Mouse (Mus musculus): ENCODE results near the gene Xaf1. TPM values are rescaled to one million over a fixed set of nuclear protein-coding genes. Genes with fewer than 3 reads are reported as not detected.

Gene Xaf1
- 6.0 and 7.3 TPM in 2 replicates for polyA plus RNA-seq (2015; fragmentation: Nextera tagmentation; extraction: Ambion mirVana)

GRCm38 (mm10) chr11:72301334-72301733 is at the start of gene Xaf1:
Gene Xaf1, plus strand, starts transcription at chr11:72301629.
- peak within 1 kb of the TSS; percentile 71 for H3K27ac ChIP-seq
- H3K4me3 ChIP-seq = peak within 1 kb of the TSS; percentile 33

GRCm38 (mm10) chr11:72255629-72256028 is 45.8 kb upstream of the Xaf1 start:
- H3K4me1 ChIP-seq = no peaks in the 10 kb centered on the region
- H3K4me2 ChIP-seq = no peak overlapping the region
- no peak overlapping the region for H3K27ac ChIP-seq
- no peaks in the 10 kb centered on the region for H3K9me3 ChIP-seq
- H3K27me3 ChIP-seq = no peaks in the 10 kb centered on the region
- no peaks in the 10 kb centered on the region for H3K36me3 ChIP-seq
- 84% methylated on average over 4 of the region's 4 CpGs for WGBS
- ATAC-seq (ENCODE audit: borderline replicate concordance, extremely low read depth, low FRiP score, low TSS enrichment) = no peak
- H3K9ac ChIP-seq = no peak overlapping the region
- H3K4me3 ChIP-seq = no peak overlapping the region

More at GRCm38 (mm10) chr11:72301334-72301733, at the start of gene Xaf1:
- H3K4me1 ChIP-seq = peaks cover 17% of the 10 kb centered on the region
- no peaks in the 10 kb centered on the region for H3K9me3 ChIP-seq
- peak; percentile 76 for ATAC-seq (ENCODE audit: borderline replicate concordance, extremely low read depth, low FRiP score, low TSS enrichment)
- no peak within 1 kb of the TSS for H3K9ac ChIP-seq
- no peaks in the 10 kb centered on the region for H3K36me3 ChIP-seq
- 10% methylated on average over 6 of the region's 6 CpGs for WGBS
- no peaks in the 10 kb centered on the region for H3K27me3 ChIP-seq
- H3K4me2 ChIP-seq = peak within 1 kb of the TSS; percentile 54

- Histone ChIP-seq H3K4me2 (no peak overlapping the region), H3K27me3 (no peaks in the 10 kb centered on the region), H3K9me3 (no peaks in the 10 kb centered on the region), H3K27ac (no peak overlapping the region), H3K4me1 (no peaks in the 10 kb centered on the region), H3K4me3 (no peak overlapping the region), H3K36me3 (no peaks in the 10 kb centered on the region), H3K9ac (no peak overlapping the region)
- WGBS = 51% methylated on average over 2 of the region's 2 CpGs
- no peak for ATAC-seq (ENCODE audit: borderline replicate concordance, extremely low read depth, low FRiP score, low TSS enrichment)
These were observed 45.0 kb upstream of the Xaf1 start for GRCm38 (mm10) chr11:72256441-72256840.

GRCm38 (mm10) chr11:72265483-72265882 is 35.9 kb upstream of the Xaf1 start:
- H3K36me3 ChIP-seq = no peaks in the 10 kb centered on the region
- no peak overlapping the region for H3K27ac ChIP-seq
- H3K9ac ChIP-seq = no peak overlapping the region
- peaks cover 14% of the 10 kb centered on the region for H3K4me1 ChIP-seq
- WGBS = 6% methylated on average over 11 of the region's 11 CpGs
- peak overlapping the region; percentile 81; the same call in 1 of the 2 replicates for H3K4me2 ChIP-seq
- H3K27me3 ChIP-seq = peaks cover 48% of the 10 kb centered on the region
- H3K4me3 ChIP-seq = no peak overlapping the region
- no peaks in the 10 kb centered on the region for H3K9me3 ChIP-seq
- ATAC-seq (ENCODE audit: borderline replicate concordance, extremely low read depth, low FRiP score, low TSS enrichment) = no peak

- WGBS = 2% methylated on average over 46 of the region's 46 CpGs
- peak overlapping the region; percentile 25; the same call in 1 of the 2 replicates for H3K9ac ChIP-seq
- no peaks in the 10 kb centered on the region for H3K36me3 ChIP-seq
- peaks cover 14% of the 10 kb centered on the region for H3K4me1 ChIP-seq
- H3K9me3 ChIP-seq = no peaks in the 10 kb centered on the region
- H3K4me3 ChIP-seq = peak overlapping the region; percentile 38
- peaks cover 48% of the 10 kb centered on the region for H3K27me3 ChIP-seq
- no peak overlapping the region for H3K27ac ChIP-seq
- peak; percentile 84 for ATAC-seq (ENCODE audit: borderline replicate concordance, extremely low read depth, low FRiP score, low TSS enrichment)
- peak overlapping the region; percentile 81 for H3K4me2 ChIP-seq
These were observed 35.0 kb upstream of the Xaf1 start for GRCm38 (mm10) chr11:72266207-72266959.

GRCm38 (mm10) chr11:72266960-72267560 is 34.4 kb upstream of the Xaf1 start, which contains the start of gene Slc13a5:
Gene Slc13a5, minus strand, starts transcription at chr11:72267222.
- H3K9me3 ChIP-seq = no peaks in the 10 kb centered on the region
- H3K4me2 ChIP-seq = peak within 1 kb of the TSS; percentile 81
- ATAC-seq (ENCODE audit: borderline replicate concordance, extremely low read depth, low FRiP score, low TSS enrichment) = peak; percentile 24
- peak within 1 kb of the TSS; percentile 38 for H3K4me3 ChIP-seq
- H3K36me3 ChIP-seq = no peaks in the 10 kb centered on the region
- H3K9ac ChIP-seq = peak within 1 kb of the TSS; percentile 25; the same call in 1 of the 2 replicates
- H3K27me3 ChIP-seq = peaks cover 48% of the 10 kb centered on the region
- WGBS = 4% methylated on average over 36 of the region's 36 CpGs
- no peak within 1 kb of the TSS for H3K27ac ChIP-seq
- peaks cover 14% of the 10 kb centered on the region for H3K4me1 ChIP-seq

- H3K4me1 ChIP-seq = peaks cover 2% of the 10 kb centered on the region; the same call in 1 of the 2 replicates
- no peak overlapping the region for H3K4me3 ChIP-seq
- no peaks in the 10 kb centered on the region for H3K36me3 ChIP-seq
- H3K9ac ChIP-seq = no peak overlapping the region
- no peak for ATAC-seq (ENCODE audit: borderline replicate concordance, extremely low read depth, low FRiP score, low TSS enrichment)
- 46% methylated on average over 1 of the region's 1 CpGs for WGBS
- no peaks in the 10 kb centered on the region for H3K9me3 ChIP-seq
- H3K4me2 ChIP-seq = no peak overlapping the region
- no peak overlapping the region for H3K27ac ChIP-seq
- H3K27me3 ChIP-seq = peaks cover 20% of the 10 kb centered on the region
These were observed 29.7 kb upstream of the Xaf1 start for GRCm38 (mm10) chr11:72271761-72272160.

- Histone ChIP-seq H3K27ac (no peak overlapping the region), H3K9me3 (no peaks in the 10 kb centered on the region), H3K4me2 (no peak overlapping the region), H3K4me3 (no peak overlapping the region), H3K36me3 (no peaks in the 10 kb centered on the region), H3K27me3 (peaks cover 4% of the 10 kb centered on the region; the same call in 1 of the 2 replicates), H3K4me1 (no peaks in the 10 kb centered on the region), H3K9ac (no peak overlapping the region)
- WGBS = 38% methylated on average over 3 of the region's 3 CpGs
- no peak for ATAC-seq (ENCODE audit: borderline replicate concordance, extremely low read depth, low FRiP score, low TSS enrichment)
These were observed 28.1 kb upstream of the Xaf1 start for GRCm38 (mm10) chr11:72273341-72273740.

- no peak overlapping the region for H3K4me3 ChIP-seq
- no peaks in the 10 kb centered on the region for H3K27me3 ChIP-seq
- H3K9me3 ChIP-seq = no peaks in the 10 kb centered on the region
- no peaks in the 10 kb centered on the region for H3K4me1 ChIP-seq
- H3K36me3 ChIP-seq = no peaks in the 10 kb centered on the region
- no peak overlapping the region for H3K27ac ChIP-seq
- WGBS = 57% methylated on average over 5 of the region's 5 CpGs
- H3K4me2 ChIP-seq = no peak overlapping the region
- no peak overlapping the region for H3K9ac ChIP-seq
- no peak for ATAC-seq (ENCODE audit: borderline replicate concordance, extremely low read depth, low FRiP score, low TSS enrichment)
These were observed 20.1 kb upstream of the Xaf1 start for GRCm38 (mm10) chr11:72281143-72281851.

GRCm38 (mm10) chr11:72281852-72282400 is 19.5 kb upstream of the Xaf1 start:
- Histone ChIP-seq H3K36me3 (no peaks in the 10 kb centered on the region), H3K4me3 (no peak overlapping the region), H3K9me3 (no peaks in the 10 kb centered on the region), H3K9ac (no peak overlapping the region), H3K27ac (no peak overlapping the region), H3K4me2 (no peak overlapping the region), H3K27me3 (no peaks in the 10 kb centered on the region), H3K4me1 (no peaks in the 10 kb centered on the region)
- WGBS = 48% methylated on average over 5 of the region's 5 CpGs
- no peak for ATAC-seq (ENCODE audit: borderline replicate concordance, extremely low read depth, low FRiP score, low TSS enrichment)

GRCm38 (mm10) chr11:72283486-72284224 is 17.8 kb upstream of the Xaf1 start:
- Histone ChIP-seq H3K4me2 (no peak overlapping the region), H3K9me3 (no peaks in the 10 kb centered on the region), H3K27me3 (no peaks in the 10 kb centered on the region), H3K9ac (no peak overlapping the region), H3K4me1 (no peaks in the 10 kb centered on the region), H3K27ac (no peak overlapping the region), H3K36me3 (no peaks in the 10 kb centered on the region), H3K4me3 (no peak overlapping the region)
- 83% methylated on average over 16 of the region's 16 CpGs for WGBS
- ATAC-seq (ENCODE audit: borderline replicate concordance, extremely low read depth, low FRiP score, low TSS enrichment) = no peak
